Mouse (Mus musculus) adrenal gland, adult 18-20 months (tissue): ENCODE results near the gene Ephx4. TPM values are rescaled to one million over a fixed set of nuclear protein-coding genes. Genes with fewer than 3 reads are reported as not detected.
"Not testable (repeated sequence)": the region's sequence is repeated elsewhere in the genome, so short reads cannot be mapped to it uniquely, and the experiment has no call there.

Source experiments
- DNase-seq, 2 experiments: peaks; one replicate each; pipeline ENCODE4 v3.0.0; 2021 to 2022; ENCODE audit warnings: low spot score in 2 of 2
- long read RNA-seq, 2 experiments: library from polyadenylated mRNA; stranded (forward); transcript quantifications; one replicate each; pipeline ENCODE4 v2.0.0; 2021
- total RNA-seq, 2 experiments: library from RNA; stranded (reverse); gene quantifications; 1 replicate in 1 of 2; 2 replicates in 1 of 2; pipeline ENCODE4 v1.2.3; 2021

Ephx4 gene
- 1 to 10 TPM; 1.0 to 1.2 TPM for total RNA-seq
- long read RNA-seq, experiment 1 = 0 reads
- long read RNA-seq, experiment 2, partial matches to known transcripts = 0 of 1 reads
- long read RNA-seq, experiment 2, other reads (novel, unspliced or antisense) = 0 of 1 reads

- no peak for DNase-seq
Measured at GRCm38 (mm10) chr5:107402436-107402835, at the start of gene Ephx4. Gene Ephx4 (plus strand): TSS chr5:107402736.

GRCm38 (mm10) chr5:107353981-107354380, 48.6 kb upstream of the Ephx4 start:
- no peak for DNase-seq

GRCm38 (mm10) chr5:107355801-107356200, 46.7 kb upstream of the Ephx4 start:
- DNase-seq = no peak

GRCm38 (mm10) chr5:107357723-107358122, 44.8 kb upstream of the Ephx4 start:
- DNase-seq = no peak

GRCm38 (mm10) chr5:107359395-107360053, 43.0 kb upstream of the Ephx4 start:
- peak; percentile 84 to 86 for DNase-seq

- no peak for DNase-seq
Measured at GRCm38 (mm10) chr5:107360054-107360730, 42.3 kb upstream of the Ephx4 start.

- no peak for DNase-seq
Measured at GRCm38 (mm10) chr5:107370040-107370439, 32.5 kb upstream of the Ephx4 start.

- DNase-seq = no peak
Measured at GRCm38 (mm10) chr5:107371335-107371734, 31.2 kb upstream of the Ephx4 start.

GRCm38 (mm10) chr5:107373256-107373655, 29.3 kb upstream of the Ephx4 start:
- no peak for DNase-seq

- DNase-seq = not testable (repeated sequence)
Measured at GRCm38 (mm10) chr5:107386448-107386847, 16.1 kb upstream of the Ephx4 start.

- no peak for DNase-seq
Measured at GRCm38 (mm10) chr5:107387788-107388187, 14.7 kb upstream of the Ephx4 start.

GRCm38 (mm10) chr5:107389373-107389772, 13.2 kb upstream of the Ephx4 start:
- DNase-seq = no peak

- no peak for DNase-seq
Measured at GRCm38 (mm10) chr5:107394437-107394836, 8.1 kb upstream of the Ephx4 start.

GRCm38 (mm10) chr5:107403011-107403946, 743 bp downstream of the Ephx4 start:
- DNase-seq = peak; percentile 12 to 22

GRCm38 (mm10) chr5:107403947-107404684, 1.6 kb downstream of the Ephx4 start:
- DNase-seq = no peak

GRCm38 (mm10) chr5:107405361-107405760, 2.8 kb downstream of the Ephx4 start:
- no peak for DNase-seq

GRCm38 (mm10) chr5:107410305-107410704, 7.8 kb downstream of the Ephx4 start:
- no peak for DNase-seq

- DNase-seq = no peak
Measured at GRCm38 (mm10) chr5:107411326-107411725, 8.8 kb downstream of the Ephx4 start.

- DNase-seq = no peak
Measured at GRCm38 (mm10) chr5:107412285-107412684, 9.7 kb downstream of the Ephx4 start.

- DNase-seq = no peak
Measured at GRCm38 (mm10) chr5:107415098-107415497, 12.6 kb downstream of the Ephx4 start.

- no peak for DNase-seq
Measured at GRCm38 (mm10) chr5:107421676-107422075, 19.1 kb downstream of the Ephx4 start.
